Mouse (Mus musculus) T-helper 2 cell (primary cell): ENCODE results near the gene Setd5.

Source experiments
- in situ Hi-C: fragments of 300-600 bp; cut with MboI, MseI; formaldehyde crosslinking; loops from one replicate; pipeline ENCODE4 v1.15.1; 2025; ENCODE audit warnings: high pct_unique_total_duplicates

Setd5 gene

GRCm38 (mm10) chr6:113052972-113053371 lies 24.2 kb upstream of the Setd5 start:
- in situ Hi-C loops, result no loop called here

- in situ Hi-C loops, result no loop called here
Measured at GRCm38 (mm10) chr6:113054552-113055107, 22.5 kb upstream of the Setd5 start.

- in situ Hi-C loops, result loop anchor here (5.0 kb wide), 1 partner anchor 51 kb away; no protein-coding TSS in a partner anchor
Measured at GRCm38 (mm10) chr6:113060892-113061563, 16.1 kb upstream of the Setd5 start.

GRCm38 (mm10) chr6:113062253-113062652 lies 14.9 kb upstream of the Setd5 start:
- in situ Hi-C loops, result loop anchor here (5.0 kb wide), 1 partner anchor 50 kb away; no protein-coding TSS in a partner anchor

GRCm38 (mm10) chr6:113063363-113063762 lies 13.8 kb upstream of the Setd5 start:
- in situ Hi-C loops, result loop anchor here (5.0 kb wide), 1 partner anchor 49 kb away; no protein-coding TSS in a partner anchor

GRCm38 (mm10) chr6:113065186-113065585 lies 12.0 kb upstream of the Setd5 start:
- in situ Hi-C loops, result no loop called here

GRCm38 (mm10) chr6:113069154-113069553 lies 8.0 kb upstream of the Setd5 start:
- in situ Hi-C loops, result no loop called here

GRCm38 (mm10) chr6:113075261-113075660 lies 1.9 kb upstream of the Setd5 start:
- in situ Hi-C loops, result no loop called here

GRCm38 (mm10) chr6:113076012-113076685 lies 1.0 kb upstream of the Setd5 start:
- in situ Hi-C loops, result no loop called here

GRCm38 (mm10) chr6:113077569-113078030 lies 435 bp downstream of the Setd5 start:
- in situ Hi-C loops, result no loop called here

GRCm38 (mm10) chr6:113078031-113078721 lies 1.0 kb downstream of the Setd5 start:
- in situ Hi-C loops, result no loop called here

- in situ Hi-C loops, result no loop called here
Measured at GRCm38 (mm10) chr6:113079492-113079891, 2.3 kb downstream of the Setd5 start.

- in situ Hi-C loops, result loop anchor here (10.0 kb wide), 1 partner anchor 613 kb away; the partner anchor contains the start of gene Tatdn2
Measured at GRCm38 (mm10) chr6:113082229-113082628, 5.1 kb downstream of the Setd5 start.

GRCm38 (mm10) chr6:113084590-113084989 lies 7.4 kb downstream of the Setd5 start:
- in situ Hi-C loops, result loop anchor here (10.0 kb wide), 1 partner anchor 610 kb away; the partner anchor contains the start of gene Tatdn2

GRCm38 (mm10) chr6:113093206-113093605 lies 16.0 kb downstream of the Setd5 start:
- in situ Hi-C loops, result no loop called here

GRCm38 (mm10) chr6:113095547-113095946 lies 18.4 kb downstream of the Setd5 start:
- in situ Hi-C loops, result no loop called here

- in situ Hi-C loops, result no loop called here
Measured at GRCm38 (mm10) chr6:113097662-113098061, 20.5 kb downstream of the Setd5 start.

- in situ Hi-C loops, result no loop called here
Measured at GRCm38 (mm10) chr6:113099640-113100289, 22.6 kb downstream of the Setd5 start.

- in situ Hi-C loops, result no loop called here
Measured at GRCm38 (mm10) chr6:113102541-113102940, 25.4 kb downstream of the Setd5 start.

- in situ Hi-C loops, result no loop called here
Measured at GRCm38 (mm10) chr6:113103765-113104164, 26.6 kb downstream of the Setd5 start.

- in situ Hi-C loops, result no loop called here
Measured at GRCm38 (mm10) chr6:113109378-113109777, 32.2 kb downstream of the Setd5 start.
